Mouse (Mus musculus) kidney, postnatal 0 days (tissue): Measurements from ENCODE around the gene Tmem268. TPM values are rescaled to one million over a fixed set of nuclear protein-coding genes. Genes with fewer than 3 reads are reported as not detected.
A peak's percentile ranks its signal among the peaks of the same experiment; 100 is the strongest.

Experiments
- ATAC-seq: fragments of 200-750 bp; cut with Nextera tagmentation; replicated peaks from 2 replicates; pipeline ENCODE4 v1.8.0; 2017; ENCODE audit warnings: low read depth, moderate number of reproducible peaks, moderate TSS enrichment, moderate library complexity; ENCODE audit not compliant: low FRiP score
- DNase-seq: peaks from one replicate; pipeline ENCODE4 v3.0.0-alpha.2; 2016; ENCODE audit warnings: low spot score
- H3K27ac ChIP-seq: fragments of 300-500 bp; sonication (generic); 2 replicates; pipeline ENCODE4 v1.5.1; 2014; ENCODE audit warnings: mild to moderate bottlenecking
- H3K27me3 ChIP-seq: fragments of 300-500 bp; sonication (generic); 2 replicates; pipeline ENCODE4 v1.6.1; 2014; ENCODE audit warnings: low read length, mixed read lengths; ENCODE audit not compliant: insufficient read depth
- H3K36me3 ChIP-seq: fragments of 300-500 bp; sonication (generic); 2 replicates; pipeline ENCODE4 v1.6.1; 2014; ENCODE audit warnings: low read length, mixed read lengths; ENCODE audit not compliant: insufficient read depth
- H3K4me1 ChIP-seq: fragments of 300-500 bp; sonication (generic); replicated peaks from 2 replicates; pipeline ENCODE4 v1.6.1; 2014; ENCODE audit warnings: antibody characterized with exemption, low read length, mixed read lengths; ENCODE audit not compliant: insufficient read depth
- H3K4me2 ChIP-seq: fragments of 300-500 bp; sonication (generic); 2 replicates; pipeline ENCODE4 v1.6.1; 2014; ENCODE audit warnings: mild to moderate bottlenecking, low read length, moderate library complexity, mixed read lengths
- H3K4me3 ChIP-seq: fragments of 300-500 bp; sonication (generic); replicated peaks from 2 replicates; pipeline ENCODE4 v1.5.1; 2014; ENCODE audit warnings: low read depth, low read length
- H3K9ac ChIP-seq: fragments of 300-500 bp; sonication (generic); 2 replicates; pipeline ENCODE4 v1.6.1; 2014; ENCODE audit warnings: low read depth, low read length
- H3K9me3 ChIP-seq: fragments of 300-500 bp; sonication (generic); replicated peaks from 2 replicates; pipeline ENCODE4 v1.6.1; 2016; ENCODE audit warnings: low read length, inconsistent platforms, mixed read lengths
- CTCF ChIP-seq: IDR thresholded peaks from 2 replicates; pipeline ENCODE4 v1.5.1; 2016; ENCODE audit warnings: antibody characterized with exemption, low read depth, mild to moderate bottlenecking, moderate library complexity
- WGBS: fragments of 180-500 bp; shearing (Covaris S2); extraction: QIAGEN DNeasy Blood & Tissue Kit; methylation state at CpG from one replicate; pipeline ENCODE4 v1.1.7; 2014; 5-methylcytosine and 5-hydroxymethylcytosine counted together
- polyA plus RNA-seq: library from polyadenylated mRNA; unstranded; fragments of >200 nt; fragmentation: Nextera tagmentation; extraction: Ambion mirVana; gene quantifications from 2 replicates; pipeline ENCODE4 v1.2.1, GENCODE M21; 2015

Gene Tmem268
- polyA plus RNA-seq, 1 experiment from 2014 or later = 5.3 TPM

DNA sequence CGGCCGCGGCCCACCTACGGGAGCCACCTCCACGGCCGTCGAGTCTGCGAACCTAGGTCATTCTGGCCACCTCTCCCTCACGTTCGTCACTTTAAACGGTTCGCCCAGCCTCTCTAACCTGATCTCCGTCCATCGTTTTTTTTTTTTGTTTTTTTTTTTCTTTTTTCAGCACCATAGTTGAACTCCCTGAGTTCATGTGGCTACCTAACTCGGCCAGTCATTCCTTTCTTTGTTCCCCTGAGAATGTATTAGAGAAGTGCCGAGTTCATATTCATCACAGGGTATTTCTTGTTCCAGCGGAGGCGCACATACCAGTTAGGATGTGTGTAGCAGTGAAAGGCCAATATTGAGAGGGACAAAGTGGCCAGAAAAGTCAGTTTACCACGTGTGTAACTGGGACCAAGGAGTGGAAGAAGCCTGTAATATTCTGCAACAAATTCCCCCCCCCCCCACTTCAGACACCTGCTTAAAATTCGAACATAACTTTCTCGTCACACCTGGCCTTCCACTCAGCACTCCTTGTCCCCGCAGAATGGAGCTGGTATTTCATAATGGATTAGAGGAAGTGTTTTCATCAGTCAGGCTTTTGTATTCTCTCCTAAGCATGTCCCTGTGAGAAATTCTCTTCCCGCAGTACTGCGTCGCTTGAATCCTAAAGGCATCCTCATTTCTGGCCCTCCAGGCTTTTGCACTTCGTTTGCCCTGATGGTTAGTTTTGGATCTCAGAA is 13.2 kb upstream of the Tmem268 start:
- H3K36me3 ChIP-seq = peaks cover 12% of the 10 kb centered on the region
- peak overlapping the region; percentile 75 for H3K4me3 ChIP-seq
- no peak for TF ChIP-seq CTCF
- ATAC-seq = no peak
- no peaks in the 10 kb centered on the region for H3K27me3 ChIP-seq
- peak overlapping the region; percentile 89 for H3K27ac ChIP-seq
- peak overlapping the region; percentile 70 for H3K4me2 ChIP-seq
- DNase-seq = no peak
- WGBS = 13% methylated on average over 26 of the region's 26 CpGs
- H3K9me3 ChIP-seq = no peaks in the 10 kb centered on the region
- peaks cover 21% of the 10 kb centered on the region for H3K4me1 ChIP-seq
- H3K9ac ChIP-seq = peak overlapping the region; percentile 88

DNA sequence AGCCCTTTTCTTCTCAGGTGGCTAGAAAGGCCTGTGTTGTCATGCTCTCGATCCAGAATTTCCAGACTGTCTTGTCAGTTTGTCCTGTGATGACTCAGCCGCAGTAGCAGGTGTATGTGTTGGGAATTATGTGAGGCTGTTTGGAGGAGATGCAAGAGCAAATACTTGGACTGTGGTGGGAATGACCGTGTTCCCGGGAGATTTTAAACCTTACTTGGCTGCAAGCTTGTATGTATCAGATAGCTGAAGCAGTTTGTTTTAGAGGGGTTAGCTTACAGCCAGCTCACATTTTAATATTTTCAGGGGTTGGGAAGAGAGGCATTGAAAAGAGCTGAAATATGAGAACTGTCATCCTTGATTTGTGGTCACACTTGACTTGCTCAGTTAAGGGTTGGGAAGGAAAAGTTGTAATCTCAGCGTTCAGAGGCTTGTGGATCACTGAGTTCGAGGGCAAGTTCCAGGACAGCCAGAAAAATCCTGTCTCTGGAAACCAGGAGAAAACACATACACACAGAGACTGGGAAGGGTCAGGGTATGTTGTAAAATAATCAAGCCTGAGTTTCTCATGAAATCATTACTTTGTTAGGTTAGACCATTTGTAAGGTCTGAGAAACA is 12.0 kb upstream of the Tmem268 start:
- Histone ChIP-seq H3K4me3 (peak overlapping the region; percentile 75; the same call in 1 of the 2 replicates), H3K4me2 (peak overlapping the region; percentile 70)

DNA sequence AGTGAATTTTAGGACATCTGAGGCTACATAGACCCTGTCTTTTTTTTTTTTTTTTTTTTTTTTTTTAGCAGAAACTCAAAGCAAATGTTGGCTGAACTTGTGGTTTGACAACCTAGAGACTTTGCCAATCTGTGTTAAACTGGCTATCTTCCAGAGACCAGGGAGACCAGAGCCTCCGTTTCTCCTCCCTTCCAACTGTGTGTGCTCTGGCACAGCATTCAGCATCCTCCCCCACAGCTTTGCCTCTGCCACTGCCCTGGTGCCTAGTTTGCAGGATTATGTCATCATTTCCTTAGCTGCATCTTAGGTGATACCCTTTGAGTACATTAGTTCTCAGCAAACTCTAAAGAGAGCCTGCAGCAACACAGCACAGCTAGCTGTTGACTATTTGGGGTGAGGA is 10.8 kb upstream of the Tmem268 start:
- no peaks in the 10 kb centered on the region for H3K9me3 ChIP-seq
- no peak overlapping the region for H3K4me3 ChIP-seq
- DNase-seq (no peak), ATAC-seq (no peak)
- WGBS = 47% methylated on average over 1 of the region's 1 CpGs
- TF ChIP-seq CTCF = no peak
- H3K4me1 ChIP-seq = peaks cover 21% of the 10 kb centered on the region
- peaks cover 34% of the 10 kb centered on the region for H3K36me3 ChIP-seq
- H3K27ac ChIP-seq = no peak overlapping the region
- no peak overlapping the region for H3K4me2 ChIP-seq
- H3K9ac ChIP-seq = no peak overlapping the region
- no peaks in the 10 kb centered on the region for H3K27me3 ChIP-seq

More for the DNA sequence above, 12.0 kb upstream of the Tmem268 start:
- H3K9me3 ChIP-seq = no peaks in the 10 kb centered on the region
- TF ChIP-seq CTCF = no peak
- H3K27me3 ChIP-seq = no peaks in the 10 kb centered on the region
- H3K27ac ChIP-seq = peak overlapping the region; percentile 74
- WGBS = 26% methylated on average over 6 of the region's 6 CpGs
- peaks cover 23% of the 10 kb centered on the region for H3K36me3 ChIP-seq
- DNase-seq = no peak
- ATAC-seq = 0 out of 2 replicates have a peak, but pooled peaks have one; percentile 22
- H3K9ac ChIP-seq = peak overlapping the region; percentile 40; the same call in 1 of the 2 replicates
- peaks cover 21% of the 10 kb centered on the region for H3K4me1 ChIP-seq

DNA sequence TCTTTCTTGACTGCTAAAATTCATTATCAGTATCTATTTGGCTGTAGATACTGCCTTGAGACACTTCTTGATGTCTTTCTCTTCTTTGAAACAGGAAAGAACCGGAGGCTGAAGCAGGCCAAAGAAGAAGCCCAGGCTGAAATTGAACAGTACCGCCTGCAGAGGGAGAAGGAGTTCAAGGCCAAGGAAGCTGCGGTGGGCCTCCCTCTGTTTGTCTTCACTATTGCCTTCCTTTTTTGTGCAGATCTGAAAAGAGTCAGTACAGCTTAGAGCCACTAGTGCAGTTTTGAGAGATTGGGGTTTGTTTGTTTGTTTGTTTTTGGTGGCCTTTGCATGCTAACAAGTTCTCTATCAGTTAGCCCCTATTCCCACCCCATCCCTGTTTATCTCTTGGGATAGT is 10.1 kb upstream of the Tmem268 start:
- H3K36me3 ChIP-seq = peaks cover 37% of the 10 kb centered on the region
- no peak overlapping the region for H3K4me3 ChIP-seq
- WGBS = 90% methylated on average over 3 of the region's 3 CpGs
- H3K9ac ChIP-seq = no peak overlapping the region
- ATAC-seq (no peak), DNase-seq (no peak)
- peaks cover 21% of the 10 kb centered on the region for H3K4me1 ChIP-seq
- no peak overlapping the region for H3K27ac ChIP-seq
- H3K4me2 ChIP-seq = no peak overlapping the region
- no peaks in the 10 kb centered on the region for H3K9me3 ChIP-seq
- no peaks in the 10 kb centered on the region for H3K27me3 ChIP-seq
- TF ChIP-seq CTCF = no peak; the same call in 1 of the 2 replicates

DNA sequence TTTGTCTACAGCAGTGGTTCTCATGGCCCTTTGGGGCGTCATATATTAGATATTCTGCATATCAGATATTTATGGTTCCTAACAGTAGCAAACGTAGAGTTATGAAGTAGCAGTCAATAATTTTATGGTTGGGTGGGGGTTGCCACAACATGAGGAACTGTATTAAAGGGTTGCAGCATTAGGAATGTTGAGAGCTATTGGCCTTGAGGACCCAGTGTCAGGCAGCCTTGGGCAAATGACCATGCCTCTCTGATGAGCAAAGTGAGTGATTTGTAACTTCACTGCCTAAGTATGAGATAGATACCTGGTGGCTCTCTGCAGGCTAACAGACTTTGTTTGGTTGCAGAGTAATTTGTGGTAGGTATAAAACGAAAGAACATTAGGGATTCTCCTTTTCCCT is 7.7 kb upstream of the Tmem268 start:
- no peak overlapping the region for H3K4me3 ChIP-seq
- no peak overlapping the region for H3K27ac ChIP-seq
- H3K36me3 ChIP-seq = peaks cover 43% of the 10 kb centered on the region
- no peaks in the 10 kb centered on the region for H3K27me3 ChIP-seq
- H3K4me2 ChIP-seq = no peak overlapping the region
- TF ChIP-seq CTCF = no peak
- DNase-seq (no peak), ATAC-seq (no peak)
- 93% methylated on average over 3 of the region's 3 CpGs for WGBS
- no peak overlapping the region for H3K9ac ChIP-seq
- H3K4me1 ChIP-seq = peaks cover 16% of the 10 kb centered on the region
- no peaks in the 10 kb centered on the region for H3K9me3 ChIP-seq

DNA sequence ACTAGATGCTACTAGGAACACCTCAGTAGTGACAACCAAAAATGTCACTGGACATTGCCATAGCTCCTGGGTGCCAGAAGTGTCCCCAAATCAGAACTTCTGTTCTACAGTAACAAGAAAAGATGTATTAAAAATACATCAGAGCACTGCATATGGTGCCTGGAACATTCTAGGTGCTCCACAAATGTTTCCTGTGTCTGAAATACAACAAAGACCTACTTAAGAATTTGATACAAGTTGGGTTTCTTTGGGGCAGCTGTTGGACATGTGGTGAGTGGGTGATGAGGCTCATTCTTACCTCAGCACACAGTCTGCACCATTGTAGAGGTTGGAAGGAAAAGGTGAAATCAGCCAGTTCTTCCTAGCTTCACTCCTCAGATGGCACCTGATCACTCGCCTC is 5.7 kb upstream of the Tmem268 start:
- H3K27ac ChIP-seq = no peak overlapping the region
- TF ChIP-seq CTCF = no peak
- 92% methylated on average over 1 of the region's 1 CpGs for WGBS
- H3K36me3 ChIP-seq = peaks cover 43% of the 10 kb centered on the region
- DNase-seq (no peak), ATAC-seq (no peak)
- H3K4me1 ChIP-seq = peaks cover 10% of the 10 kb centered on the region
- no peak overlapping the region for H3K9ac ChIP-seq
- no peak overlapping the region for H3K4me2 ChIP-seq
- no peaks in the 10 kb centered on the region for H3K27me3 ChIP-seq
- H3K9me3 ChIP-seq = no peaks in the 10 kb centered on the region
- H3K4me3 ChIP-seq = no peak overlapping the region
